Comparison of ENCODE assay signal across 22 mouse cellular contexts in the genomic region with DNA sequence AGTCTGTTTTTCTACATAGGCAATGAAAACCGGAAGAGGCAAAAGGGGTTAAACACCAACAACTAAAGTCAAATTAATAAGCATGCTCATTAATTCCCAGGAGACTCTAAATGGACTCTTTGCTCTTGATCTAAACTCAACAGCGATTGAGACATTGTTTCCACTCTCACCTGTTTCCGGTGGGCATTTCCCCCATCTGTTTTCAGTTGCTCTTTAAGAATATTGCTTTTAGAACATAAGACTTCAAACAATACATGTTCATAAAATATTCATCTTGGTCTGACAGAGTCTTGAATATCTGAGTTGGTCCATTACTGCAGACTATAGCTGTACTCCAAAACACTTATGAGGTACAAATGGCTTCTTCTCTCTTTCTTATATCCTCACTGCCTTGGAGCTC. TPM values are rescaled to one million over a fixed set of nuclear protein-coding genes. Genes with fewer than 3 reads are reported as not detected.
"Had no signal": no experiment of that assay in that cellular context is flagged by ENCODE, and none has a peak within 500 bp of the region (broad histone marks: within the 10 kb centered on the region; RNA-seq: fewer than 3 reads in every experiment).

No protein-coding gene starts in this region.

- H3K4me2 ChIP-seq: limb, embryonic 12.5 days; limb, embryonic 15.5 days; liver, embryonic 13.5 days; midbrain, embryonic 11.5 days had no signal

- DNase-seq: kidney, adult 18-20 months; kidney, adult 9 months; kidney, postnatal 25 days; layer of hippocampus, adult 9-11 months; layer of hippocampus, postnatal 36 days; left cerebral cortex, postnatal 4 days; liver, embryonic 13.5 days; lung, adult 2 months; lung, postnatal 14 days; lung, postnatal 4 days; thymus, adult 18-20 months; thymus, postnatal 36 days had no signal

- H3K36me3 ChIP-seq: limb, embryonic 12.5 days; limb, embryonic 15.5 days; liver, embryonic 13.5 days had no signal

- H3K4me3 ChIP-seq: layer of hippocampus, adult 2 months; left cerebral cortex, adult 2 months; limb, embryonic 12.5 days; limb, embryonic 15.5 days; liver, embryonic 13.5 days; myocyte had no signal

- H3K4me1 ChIP-seq: limb, embryonic 15.5 days; liver, embryonic 13.5 days had no signal

- H3K9me3 ChIP-seq: limb, embryonic 12.5 days; limb, embryonic 15.5 days; liver, embryonic 13.5 days had no signal

- H3K27ac ChIP-seq: kidney, postnatal 0 days; layer of hippocampus, adult 2 months; left cerebral cortex, adult 2 months; limb, embryonic 12.5 days; limb, embryonic 15.5 days; liver, embryonic 13.5 days had no signal

- H3K27me3 ChIP-seq: limb, embryonic 12.5 days; limb, embryonic 15.5 days; liver, embryonic 13.5 days had no signal

- H3K9ac ChIP-seq: limb, embryonic 12.5 days; limb, embryonic 15.5 days; liver, embryonic 13.5 days had no signal

- ATAC-seq: midbrain, embryonic 16.5 days had no signal

RNA-seq across cellular contexts. Expression of gene Phldb2, which starts 47.6 kb away (rescaled TPM):
- total RNA-seq: megakaryocyte-erythroid progenitor cell, adult 5-6 weeks; monocyte, adult 5-6 weeks had no signal
